Mouse (Mus musculus): Measurements from ENCODE around the gene Ccdc71. TPM values are rescaled to one million over a fixed set of nuclear protein-coding genes. Genes with fewer than 3 reads are reported as not detected.

Gene Ccdc71
- polyA plus RNA-seq, 1 experiment from 2014 or later = 44.6 TPM

DNA sequence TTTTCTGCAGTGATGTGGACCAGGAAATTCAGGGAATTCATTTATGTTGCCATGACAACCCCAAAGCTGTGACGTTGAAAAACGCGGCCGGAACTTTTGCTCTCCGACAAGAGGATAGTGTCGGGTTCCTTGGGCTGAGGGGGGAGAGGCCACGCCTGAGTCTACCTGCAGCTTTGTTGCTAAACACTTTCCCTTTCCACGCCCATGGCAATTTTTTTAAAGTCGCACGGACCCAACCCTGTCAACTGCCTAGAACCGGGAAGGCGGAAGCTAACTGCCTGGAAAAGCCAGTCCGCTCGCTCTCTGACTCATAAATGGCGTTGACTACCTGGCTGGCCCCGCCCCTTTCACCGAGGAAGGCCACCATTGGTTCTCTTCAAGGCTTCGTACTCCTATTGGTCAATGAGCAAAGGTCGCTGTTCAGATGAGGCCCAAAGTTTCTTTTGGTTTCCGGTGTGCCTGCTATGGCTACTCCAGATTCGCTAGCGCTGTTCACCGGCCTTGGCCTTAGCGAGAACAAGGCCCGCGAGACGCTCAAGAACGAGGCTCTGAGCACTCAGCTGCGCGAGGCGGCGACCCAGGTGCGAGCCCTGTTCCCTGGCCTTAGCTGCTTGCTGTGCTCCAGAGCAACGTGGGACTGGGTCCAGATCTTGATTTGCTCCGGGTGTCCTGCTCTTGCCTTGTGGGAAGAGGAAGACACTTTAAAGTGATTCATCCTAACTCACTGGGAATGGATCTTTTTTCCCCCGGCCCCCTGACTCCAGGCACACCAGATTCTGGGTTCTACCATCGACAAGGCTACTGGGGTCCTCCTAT lies 47.5 kb downstream of the Ccdc71 start, which contains the start of gene Qars:
Qars (plus strand) TSS at position 88 of the 816 bp plus-strand sequence.
- peaks cover 47% of the 10 kb centered on the region for H3K36me3 ChIP-seq
- WGBS = under 1% methylated on average over 37 of the region's 37 CpGs

DNA sequence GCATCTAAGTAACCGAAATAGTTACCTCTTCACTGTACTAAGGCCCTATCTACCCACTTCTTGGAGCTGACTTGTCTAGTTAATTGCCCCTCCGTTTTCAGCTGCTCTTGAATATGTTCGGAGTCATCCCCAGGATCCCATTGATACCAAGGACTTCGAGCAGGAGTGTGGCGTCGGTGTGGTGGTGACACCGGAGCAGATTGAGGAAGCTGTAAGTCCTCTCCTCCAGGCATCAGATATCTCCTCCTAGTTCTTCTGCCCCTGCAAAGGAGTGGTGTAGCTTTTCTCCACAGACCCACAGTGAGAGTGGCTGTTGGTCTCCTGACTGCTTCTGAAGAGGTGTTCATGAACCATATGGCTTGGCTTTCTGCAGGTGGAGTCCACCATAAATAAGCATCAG lies 48.4 kb downstream of the Ccdc71 start:
- peak overlapping the region; percentile 81 for H3K9ac ChIP-seq (replicated peaks)
- no peak for ATAC-seq (ENCODE audit: insufficient number of reproducible peaks, insufficient read depth, low FRiP score, low TSS enrichment, low read depth)
- WGBS = 85% methylated on average over 7 of the region's 7 CpGs
- no peak overlapping the region for H3K27ac ChIP-seq
- peaks cover 14% of the 10 kb centered on the region for H3K4me1 ChIP-seq (replicated peaks)
- H3K4me2 ChIP-seq = peak overlapping the region; percentile 92
- peak overlapping the region; percentile 78 for H3K4me3 ChIP-seq (replicated peaks)
- no peaks in the 10 kb centered on the region for H3K27me3 ChIP-seq
- H3K9me3 ChIP-seq = no peaks in the 10 kb centered on the region
- H3K36me3 ChIP-seq = peaks cover 48% of the 10 kb centered on the region

More for the DNA sequence above, 47.5 kb downstream of the Ccdc71 start, which contains the start of gene Qars:
- ATAC-seq (ENCODE audit: insufficient number of reproducible peaks, insufficient read depth, low FRiP score, low TSS enrichment, low read depth) = peak; percentile 94
- Histone ChIP-seq H3K4me1 (replicated peaks) (peaks cover 14% of the 10 kb centered on the region), H3K4me3 (replicated peaks) (peak within 1 kb of the TSS; percentile 78), H3K9ac (replicated peaks) (peak within 1 kb of the TSS; percentile 81), H3K4me2 (peak within 1 kb of the TSS; percentile 92), H3K9me3 (no peaks in the 10 kb centered on the region), H3K27me3 (no peaks in the 10 kb centered on the region), H3K27ac (peak within 1 kb of the TSS; percentile 76)

Other genes with a start within 250 kb of the Ccdc71 start
- gene Dag1, start 196.6 kb upstream of the Ccdc71 start, polyA plus RNA-seq (2016; fragmentation: Nextera tagmentation; extraction: Ambion mirVana) = 45.7 and 53.3 TPM in 2 replicates
- 45.0 and 46.4 TPM in 2 replicates for gene Nicn1, start 170.1 kb upstream of the Ccdc71 start, polyA plus RNA-seq (2016; fragmentation: Nextera tagmentation; extraction: Ambion mirVana)
- 13.3 and 17.0 TPM in 2 replicates for gene Amt, start 163.7 kb upstream of the Ccdc71 start, polyA plus RNA-seq (2016; fragmentation: Nextera tagmentation; extraction: Ambion mirVana)
- gene Rhoa, start 154.4 kb upstream of the Ccdc71 start, polyA plus RNA-seq (2016; fragmentation: Nextera tagmentation; extraction: Ambion mirVana) = 324 and 387 TPM in 2 replicates
- 21.2 and 22.6 TPM in 2 replicates for gene Tcta, start 154.4 kb upstream of the Ccdc71 start, polyA plus RNA-seq (2016; fragmentation: Nextera tagmentation; extraction: Ambion mirVana)
- gene Gpx1, start 121.6 kb upstream of the Ccdc71 start, polyA plus RNA-seq (2016; fragmentation: Nextera tagmentation; extraction: Ambion mirVana) = 797 and 821 TPM in 2 replicates
- gene Usp4, start 112.7 kb upstream of the Ccdc71 start, polyA plus RNA-seq (2016; fragmentation: Nextera tagmentation; extraction: Ambion mirVana) = 117 and 118 TPM in 2 replicates
- gene 1700102P08Rik, start 67.7 kb upstream of the Ccdc71 start, polyA plus RNA-seq (2016; fragmentation: Nextera tagmentation; extraction: Ambion mirVana) = 0.81 and 0.91 TPM in 2 replicates
- 2.1 and 2.4 TPM in 2 replicates for gene Ccdc36, start 32.0 kb upstream of the Ccdc71 start, polyA plus RNA-seq (2016; fragmentation: Nextera tagmentation; extraction: Ambion mirVana)
- gene BC048562, start 24.0 kb upstream of the Ccdc71 start, polyA plus RNA-seq (2016; fragmentation: Nextera tagmentation; extraction: Ambion mirVana) = not detected in 2 replicates
- 33.0 and 36.0 TPM in 2 replicates for gene Klhdc8b, start 1.1 kb downstream of the Ccdc71 start, polyA plus RNA-seq (2016; fragmentation: Nextera tagmentation; extraction: Ambion mirVana)
- gene Lamb2, start 19.2 kb downstream of the Ccdc71 start, polyA plus RNA-seq (2016; fragmentation: Nextera tagmentation; extraction: Ambion mirVana) = 40.8 and 43.7 TPM in 2 replicates
- 99.3 and 99.7 TPM in 2 replicates for gene Usp19, start 30.1 kb downstream of the Ccdc71 start, polyA plus RNA-seq (2016; fragmentation: Nextera tagmentation; extraction: Ambion mirVana)
- gene Qars, start 47.2 kb downstream of the Ccdc71 start, polyA plus RNA-seq (2016; fragmentation: Nextera tagmentation; extraction: Ambion mirVana) = 106 and 112 TPM in 2 replicates
- 156 and 159 TPM in 2 replicates for gene Qrich1, start 56.3 kb downstream of the Ccdc71 start, polyA plus RNA-seq (2016; fragmentation: Nextera tagmentation; extraction: Ambion mirVana)
- 201 and 213 TPM in 2 replicates for gene Impdh2, start 99.8 kb downstream of the Ccdc71 start, polyA plus RNA-seq (2016; fragmentation: Nextera tagmentation; extraction: Ambion mirVana)
- gene Ndufaf3, start 106.9 kb downstream of the Ccdc71 start, polyA plus RNA-seq (2016; fragmentation: Nextera tagmentation; extraction: Ambion mirVana) = 50.6 and 53.8 TPM in 2 replicates
- gene Dalrd3, start 109.4 kb downstream of the Ccdc71 start, polyA plus RNA-seq (2016; fragmentation: Nextera tagmentation; extraction: Ambion mirVana) = 197 and 230 TPM in 2 replicates
- gene Wdr6, start 118.2 kb downstream of the Ccdc71 start, polyA plus RNA-seq (2016; fragmentation: Nextera tagmentation; extraction: Ambion mirVana) = 237 TPM in 2 replicates
- 11.6 and 11.7 TPM in 2 replicates for gene P4htm, start 137.1 kb downstream of the Ccdc71 start, polyA plus RNA-seq (2016; fragmentation: Nextera tagmentation; extraction: Ambion mirVana)
- 54.6 and 61.3 TPM in 2 replicates for gene Arih2, start 188.9 kb downstream of the Ccdc71 start, polyA plus RNA-seq (2016; fragmentation: Nextera tagmentation; extraction: Ambion mirVana)
- gene Slc25a20, start 201.6 kb downstream of the Ccdc71 start, polyA plus RNA-seq (2016; fragmentation: Nextera tagmentation; extraction: Ambion mirVana) = 40.7 and 43.2 TPM in 2 replicates
- gene Prkar2a, start 228.8 kb downstream of the Ccdc71 start, polyA plus RNA-seq (2016; fragmentation: Nextera tagmentation; extraction: Ambion mirVana) = 34.8 and 35.5 TPM in 2 replicates

Data from limb, embryonic 12.5 days (tissue).